Mouse (Mus musculus) c-Kit-positive CD71-negative TER-119-negative erythroid progenitor cells, embryonic 14.5 days (primary cell): Measurements from ENCODE around the gene Hecw1.
A peak's percentile ranks its signal among the peaks of the same experiment; 100 is the strongest.
"Not testable (repeated sequence)": the region's sequence is repeated elsewhere in the genome, so short reads cannot be mapped to it uniquely, and the experiment has no call there.

Experiments used
- DNase-seq: peaks from one replicate; pipeline ENCODE4 v3.0.0-alpha.2; 2013; ENCODE audit warnings: low read depth

The Hecw1 gene

GRCm38 (mm10) chr13:14365546-14365945 lies 157.5 kb downstream of the Hecw1 start:
- DNase-seq, result no peak

DNA sequence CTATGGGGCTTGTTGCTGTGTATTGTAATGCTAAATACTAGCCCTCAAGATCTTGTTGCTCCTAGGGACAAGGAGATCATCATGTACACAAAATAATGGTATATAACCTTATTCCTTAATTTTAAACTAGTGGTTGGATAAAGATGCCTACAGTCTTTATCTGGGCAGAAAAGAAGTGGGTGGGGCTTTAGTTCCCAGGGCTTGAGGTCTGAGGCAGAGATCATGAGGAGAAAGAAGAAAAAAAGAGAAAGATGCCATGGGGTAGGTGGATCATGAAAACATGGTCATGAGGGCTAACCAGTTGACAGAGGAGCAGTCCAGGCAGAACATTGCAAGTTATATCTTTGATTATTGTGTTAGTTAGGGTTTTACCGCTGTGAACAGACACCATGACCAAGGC lies 195.8 kb downstream of the Hecw1 start:
- no peak for DNase-seq

- DNase-seq, result no peak
These were observed 216.4 kb downstream of the Hecw1 start for GRCm38 (mm10) chr13:14306617-14307016.

- no peak for DNase-seq
These were observed 218.9 kb downstream of the Hecw1 start for GRCm38 (mm10) chr13:14304103-14304502.

DNA sequence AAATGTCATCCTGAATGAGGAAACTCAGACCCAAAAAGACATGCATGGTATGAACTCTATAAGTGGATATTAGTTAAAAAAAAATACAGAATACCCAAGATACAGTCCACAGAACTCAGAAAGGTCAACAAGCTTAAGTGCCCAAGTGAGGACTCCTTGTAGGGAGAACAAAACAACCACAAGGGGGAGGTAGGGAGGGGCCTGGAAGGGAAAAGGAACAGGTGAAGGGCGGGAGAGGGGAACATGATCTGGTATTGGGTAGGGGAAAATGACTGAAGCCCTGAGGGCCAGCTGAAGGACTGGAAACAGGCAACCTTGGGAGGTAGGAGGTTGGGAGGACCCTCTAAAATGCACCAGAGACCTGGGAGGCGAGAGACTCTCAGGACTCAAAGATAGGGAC lies 220.1 kb downstream of the Hecw1 start:
- DNase-seq, result no peak

GRCm38 (mm10) chr13:14290016-14290415 lies 233.0 kb downstream of the Hecw1 start:
- no peak for DNase-seq

- no peak for DNase-seq
These were observed 251.6 kb downstream of the Hecw1 start for GRCm38 (mm10) chr13:14271476-14271875.

GRCm38 (mm10) chr13:14260939-14261338 lies 262.1 kb downstream of the Hecw1 start:
- not testable (repeated sequence) for DNase-seq

DNA sequence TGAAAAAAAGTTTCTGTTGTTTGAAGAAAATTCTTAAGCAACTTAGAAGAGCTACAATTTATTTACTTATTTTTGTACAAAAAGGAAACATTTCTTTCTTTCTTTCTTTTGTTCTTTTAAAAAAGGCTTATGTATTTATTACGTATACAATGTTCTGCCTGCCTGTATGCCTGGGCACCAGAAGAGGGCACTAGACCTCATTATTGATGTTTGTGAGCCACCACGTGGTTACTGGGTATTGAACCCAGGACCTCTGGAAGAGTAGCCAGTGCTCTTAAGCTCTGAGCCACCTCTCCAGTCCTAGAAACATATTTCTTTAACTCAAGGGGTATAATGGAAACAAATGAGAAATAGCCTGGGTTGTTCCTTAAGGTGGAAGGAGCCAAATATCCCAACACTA lies 277.1 kb downstream of the Hecw1 start:
- DNase-seq, result no peak

- no peak for DNase-seq
These were observed 343.4 kb downstream of the Hecw1 start for GRCm38 (mm10) chr13:14179669-14180068.

- DNase-seq, result peak; percentile 7
These were observed 345.0 kb downstream of the Hecw1 start for GRCm38 (mm10) chr13:14177989-14178388.
